Mouse (Mus musculus) myocyte (in vitro differentiated cells): ENCODE results near the gene Cd68. TPM values are rescaled to one million over a fixed set of nuclear protein-coding genes. Genes with fewer than 3 reads are reported as not detected.
"Not testable (repeated sequence)": the region's sequence is repeated elsewhere in the genome, so short reads cannot be mapped to it uniquely, and the experiment has no call there.

Source experiments
- H3K27me3 ChIP-seq: one replicate; pipeline ENCODE4 v1.6.1; 2011; ENCODE audit not compliant: control insufficient read depth, insufficient read depth, insufficient read length
- H3K36me3 ChIP-seq: one replicate; pipeline ENCODE4 v1.6.1; 2011; ENCODE audit not compliant: control insufficient read depth, insufficient read depth
- H3K4me2 ChIP-seq: one replicate; pipeline ENCODE4 v1.6.1; 2011; ENCODE audit warnings: low read depth, control low read depth
- H3K4me3 ChIP-seq: one replicate; pipeline ENCODE4 v1.5.1; 2011; ENCODE audit warnings: mild to moderate bottlenecking, control low read depth, moderate library complexity
- H3K79me2 ChIP-seq: one replicate; pipeline ENCODE4 v1.6.1; 2011; ENCODE audit not compliant: control insufficient read depth, insufficient read depth
- H3ac ChIP-seq: one replicate; pipeline ENCODE4 v1.6.1; 2011; ENCODE audit not compliant: control insufficient read depth, insufficient read length
- CEBPB ChIP-seq: IDR thresholded peaks from 2 replicates; pipeline ENCODE4 v1.6.1; 2011; ENCODE audit warnings: mild to moderate bottlenecking, moderate library complexity; ENCODE audit not compliant: poor library complexity, insufficient read depth, severe bottlenecking
- MAX ChIP-seq: IDR thresholded peaks from one replicate; pipeline ENCODE4 v1.6.1; 2011; ENCODE audit warnings: low read depth, mild to moderate bottlenecking, control low read depth
- MYOD1 ChIP-seq, 3 experiments: IDR thresholded peaks; one replicate each; pipeline ENCODE4 v1.6.1; 2011; ENCODE audit warnings: control low read depth in 2 of 3, low read depth in 2 of 3, mild to moderate bottlenecking in 2 of 3, moderate library complexity in 1 of 3; ENCODE audit not compliant: insufficient read length in 2 of 3, control insufficient read depth in 1 of 3
- POLR2A ChIP-seq: IDR thresholded peaks from one replicate; pipeline ENCODE4 v1.6.1; 2011; ENCODE audit warnings: low read depth, mild to moderate bottlenecking, control low read depth, moderate library complexity; ENCODE audit not compliant: insufficient read length
- REST ChIP-seq: IDR thresholded peaks from one replicate; pipeline ENCODE4 v1.6.1; 2011; ENCODE audit warnings: mild to moderate bottlenecking, control low read depth, moderate library complexity; ENCODE audit not compliant: insufficient read depth, insufficient read length
- TCF12 ChIP-seq: IDR thresholded peaks from one replicate; pipeline ENCODE4 v1.6.1; 2011; ENCODE audit warnings: mild to moderate bottlenecking, control low read depth; ENCODE audit not compliant: poor library complexity, insufficient read depth, severe bottlenecking
- TCF3 ChIP-seq: IDR thresholded peaks from one replicate; pipeline ENCODE4 v1.6.1; 2011; ENCODE audit warnings: low read depth, control low read depth; ENCODE audit not compliant: insufficient read length
- polyA plus RNA-seq: library from polyadenylated mRNA; unstranded; fragments of >200 nt; fragmentation: generic; extraction: Trizol; gene quantifications from one replicate; pipeline ENCODE4 v1.2.1, GENCODE M21; 2012; ENCODE audit warnings: missing spikeins

The Cd68 gene
- polyA plus RNA-seq, 1 experiment, result 0.96 TPM

DNA sequence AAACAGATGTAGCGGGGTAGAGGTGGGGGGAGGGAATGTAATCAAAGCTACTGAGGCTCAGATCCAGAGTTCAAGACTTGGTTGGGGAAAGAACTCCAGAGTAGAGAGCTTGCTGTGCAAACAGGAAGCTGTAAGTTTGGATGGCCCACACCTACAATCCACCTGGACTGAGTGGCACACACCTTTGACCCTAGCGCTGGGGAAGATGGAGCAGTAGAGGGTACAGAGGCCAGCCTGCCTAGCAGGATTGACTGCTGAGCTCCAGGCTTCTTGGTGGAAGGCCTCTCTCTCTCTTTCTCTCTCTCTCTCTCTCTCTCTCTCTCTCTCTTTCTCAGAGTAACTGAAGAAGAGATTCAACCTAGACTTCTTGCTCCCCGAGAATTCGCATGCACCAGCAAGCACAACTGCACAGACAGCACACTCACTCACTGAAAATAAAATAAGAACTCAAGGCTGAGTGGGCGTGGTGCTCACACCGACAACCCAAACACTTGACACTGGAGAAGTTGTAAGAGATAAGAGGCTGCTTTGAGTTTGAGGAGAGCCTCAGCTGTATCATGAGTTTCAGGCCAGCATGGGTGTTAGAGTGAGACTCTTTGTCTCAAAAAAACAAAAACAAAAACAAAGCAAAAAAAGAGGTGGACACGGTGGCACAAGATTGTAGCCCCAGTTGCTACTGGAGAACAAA is 45.4 kb downstream of the Cd68 start:
- H3ac ChIP-seq, result no peak overlapping the region
- no peak for TF ChIP-seq REST
- TF ChIP-seq CEBPB, result no peak
- no peak overlapping the region for H3K4me3 ChIP-seq
- no peaks in the 10 kb centered on the region for H3K79me2 ChIP-seq
- no peaks in the 10 kb centered on the region for H3K36me3 ChIP-seq
- H3K27me3 ChIP-seq, result peaks cover 7% of the 10 kb centered on the region
- H3K4me2 ChIP-seq, result no peak overlapping the region

DNA sequence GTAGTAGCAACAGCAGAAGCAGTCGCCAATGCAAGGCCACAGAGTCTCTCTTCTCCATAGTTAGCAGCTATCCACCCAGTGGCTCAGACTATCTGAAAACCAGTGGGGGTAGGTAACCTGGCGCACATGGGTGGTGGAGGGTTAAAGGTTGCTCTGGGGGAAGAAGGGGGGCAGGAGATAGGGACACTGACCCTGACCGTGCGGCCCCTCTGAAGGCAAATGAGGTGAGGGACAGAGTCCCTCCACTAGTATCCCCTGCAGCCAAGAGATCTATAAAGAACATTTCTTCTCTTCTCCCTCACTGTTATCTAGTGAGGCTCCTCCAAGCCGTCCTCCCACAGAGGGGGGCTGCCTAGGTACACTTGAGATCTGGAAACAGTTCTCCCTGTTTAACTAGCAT is 48.1 kb downstream of the Cd68 start, which contains the start of gene Shbg:
Gene Shbg (minus strand): TSS at position 101 of the 400 bp plus-strand sequence.
- TF ChIP-seq MYOD1 (IDR thresholded peaks at IDR 0.05; ENCODE audit: control insufficient read depth in 1 of 3, insufficient read length in 2 of 3, low read depth in 2 of 3), result no peak
- TF ChIP-seq MAX, result no peak
- TF ChIP-seq REST, result no peak
- TF ChIP-seq POLR2A, result no peak

DNA sequence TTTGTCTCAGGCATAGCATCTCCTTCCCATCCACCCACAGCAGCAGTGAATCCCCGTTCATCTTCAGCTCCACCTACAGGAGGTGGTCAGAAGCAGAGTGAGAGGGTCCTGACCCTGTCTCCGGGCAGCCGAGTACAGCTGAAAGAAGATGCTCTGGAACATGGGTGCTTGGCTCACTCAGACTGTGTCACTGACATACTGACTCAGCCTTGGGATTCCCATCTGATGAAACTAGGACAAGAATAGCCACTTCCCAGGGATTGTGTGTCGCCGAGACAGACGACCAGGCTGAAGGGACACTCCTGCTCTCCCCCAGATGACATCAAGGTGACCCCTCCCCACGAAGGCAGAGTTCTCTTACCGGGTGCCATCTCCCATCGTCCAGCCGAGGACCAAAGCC is 49.2 kb downstream of the Cd68 start:
- TF ChIP-seq POLR2A (no peak), CEBPB (no peak), MAX (no peak), TCF12 (no peak), TCF3 (no peak)
- H3K4me2 ChIP-seq, result no peak overlapping the region
- H3K36me3 ChIP-seq, result no peaks in the 10 kb centered on the region
- H3K27me3 ChIP-seq, result peaks cover 7% of the 10 kb centered on the region
- no peaks in the 10 kb centered on the region for H3K79me2 ChIP-seq
- H3K4me3 ChIP-seq, result no peak overlapping the region
- H3ac ChIP-seq, result no peak overlapping the region

More for the DNA sequence above, 48.1 kb downstream of the Cd68 start, which contains the start of gene Shbg:
- no peaks in the 10 kb centered on the region for H3K36me3 ChIP-seq
- H3K27me3 ChIP-seq, result peaks cover 7% of the 10 kb centered on the region
- no peak within 1 kb of the TSS for H3K4me3 ChIP-seq
- no peaks in the 10 kb centered on the region for H3K79me2 ChIP-seq
- H3K4me2 ChIP-seq, result no peak within 1 kb of the TSS
- H3ac ChIP-seq, result no peak within 1 kb of the TSS

DNA sequence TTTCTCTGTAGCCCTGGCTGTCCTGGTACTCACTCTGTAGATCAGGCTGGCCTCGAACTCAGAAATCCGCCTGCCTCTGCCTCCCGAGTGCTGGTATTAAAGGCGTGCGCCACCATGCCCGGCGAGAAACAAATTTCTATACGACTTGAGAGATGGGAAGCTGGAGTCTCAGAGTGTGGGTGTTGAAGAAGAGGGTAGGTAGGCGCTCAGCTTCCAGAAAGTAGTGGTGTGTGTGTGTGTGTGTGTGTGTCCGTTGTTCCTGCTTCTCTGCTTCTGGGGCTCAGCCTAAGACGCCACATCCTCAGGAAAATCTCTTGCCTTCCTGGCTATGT is 51.7 kb downstream of the Cd68 start:
- peaks cover 11% of the 10 kb centered on the region for H3K27me3 ChIP-seq
- not testable (repeated sequence) for H3K4me3 ChIP-seq, H3K4me2 ChIP-seq

More for the DNA sequence above, 51.7 kb downstream of the Cd68 start:
- H3K79me2 ChIP-seq, H3K36me3 ChIP-seq, H3ac ChIP-seq: not testable (repeated sequence)

Other genes starting within 250 kb of the Cd68 start
- 0.24 TPM for gene Dnah2, start 117.0 kb downstream of the Cd68 start, polyA plus RNA-seq
- 0.36 TPM for gene Efnb3, start 105.9 kb downstream of the Cd68 start, polyA plus RNA-seq
- 9.1 TPM for gene Wrap53, start 85.9 kb downstream of the Cd68 start, polyA plus RNA-seq
- gene Trp53, start 85.8 kb downstream of the Cd68 start, polyA plus RNA-seq, result 119 TPM
- 6.6 TPM for gene Atp1b2, start 60.2 kb downstream of the Cd68 start, polyA plus RNA-seq
- gene Shbg, start 48.2 kb downstream of the Cd68 start, polyA plus RNA-seq, result 0.05 TPM
- gene Sat2, start 44.1 kb downstream of the Cd68 start, polyA plus RNA-seq, result 3.6 TPM
- 104 TPM for gene Fxr2, start 33.2 kb downstream of the Cd68 start, polyA plus RNA-seq
- gene Sox15, start 10.8 kb downstream of the Cd68 start, polyA plus RNA-seq, result 0.07 TPM
- gene Mpdu1, start 3.5 kb downstream of the Cd68 start, polyA plus RNA-seq, result 39.1 TPM
- gene Eif4a1, start 6.3 kb upstream of the Cd68 start, polyA plus RNA-seq, result 553 TPM
- gene Senp3, start 15.9 kb upstream of the Cd68 start, polyA plus RNA-seq, result 70.5 TPM
- 0.07 TPM for gene Tnfsf13, start 19.6 kb upstream of the Cd68 start, polyA plus RNA-seq
- gene Tnfsf12, start 29.7 kb upstream of the Cd68 start, polyA plus RNA-seq, result 5.5 TPM
- gene Tnfsfm13, start 29.9 kb upstream of the Cd68 start, polyA plus RNA-seq, result 1.6 TPM
- gene Polr2a, start 92.5 kb upstream of the Cd68 start, polyA plus RNA-seq, result 69.5 TPM
- gene Slc35g3, start 95.8 kb upstream of the Cd68 start, polyA plus RNA-seq, result 0.26 TPM
- 9.4 TPM for gene Zbtb4, start 99.8 kb upstream of the Cd68 start, polyA plus RNA-seq
- 95.3 TPM for gene Chrnb1, start 129.8 kb upstream of the Cd68 start, polyA plus RNA-seq
- 17.5 TPM for gene Fgf11, start 135.7 kb upstream of the Cd68 start, polyA plus RNA-seq
- 0.61 TPM for gene Tmem102, start 139.5 kb upstream of the Cd68 start, polyA plus RNA-seq
- gene Gm39566, start 149.1 kb upstream of the Cd68 start, polyA plus RNA-seq, result 0.02 TPM
- gene Spem2, start 152.3 kb upstream of the Cd68 start, polyA plus RNA-seq, result not detected
- gene Spem1, start 156.0 kb upstream of the Cd68 start, polyA plus RNA-seq, result 0.05 TPM
- gene Nlgn2, start 171.6 kb upstream of the Cd68 start, polyA plus RNA-seq, result 12.8 TPM
- 259 TPM for gene Tmem256, start 172.4 kb upstream of the Cd68 start, polyA plus RNA-seq
- gene Plscr3, start 180.2 kb upstream of the Cd68 start, polyA plus RNA-seq, result 91.9 TPM
- gene Tnk1, start 192.6 kb upstream of the Cd68 start, polyA plus RNA-seq, result not detected
- not detected for gene Tmem95, start 211.9 kb upstream of the Cd68 start, polyA plus RNA-seq
- 24.5 TPM for gene Kctd11, start 215.3 kb upstream of the Cd68 start, polyA plus RNA-seq
- gene Acap1, start 229.4 kb upstream of the Cd68 start, polyA plus RNA-seq, result 1.4 TPM
- 3.0 TPM for gene 2810408A11Rik, start 234.8 kb upstream of the Cd68 start, polyA plus RNA-seq
- 42.2 TPM for gene Neurl4, start 234.9 kb upstream of the Cd68 start, polyA plus RNA-seq
- 38.0 TPM for gene Gps2, start 247.7 kb upstream of the Cd68 start, polyA plus RNA-seq